Comparison of ENCODE assay signal across 8 mouse cellular contexts in the genomic region with DNA sequence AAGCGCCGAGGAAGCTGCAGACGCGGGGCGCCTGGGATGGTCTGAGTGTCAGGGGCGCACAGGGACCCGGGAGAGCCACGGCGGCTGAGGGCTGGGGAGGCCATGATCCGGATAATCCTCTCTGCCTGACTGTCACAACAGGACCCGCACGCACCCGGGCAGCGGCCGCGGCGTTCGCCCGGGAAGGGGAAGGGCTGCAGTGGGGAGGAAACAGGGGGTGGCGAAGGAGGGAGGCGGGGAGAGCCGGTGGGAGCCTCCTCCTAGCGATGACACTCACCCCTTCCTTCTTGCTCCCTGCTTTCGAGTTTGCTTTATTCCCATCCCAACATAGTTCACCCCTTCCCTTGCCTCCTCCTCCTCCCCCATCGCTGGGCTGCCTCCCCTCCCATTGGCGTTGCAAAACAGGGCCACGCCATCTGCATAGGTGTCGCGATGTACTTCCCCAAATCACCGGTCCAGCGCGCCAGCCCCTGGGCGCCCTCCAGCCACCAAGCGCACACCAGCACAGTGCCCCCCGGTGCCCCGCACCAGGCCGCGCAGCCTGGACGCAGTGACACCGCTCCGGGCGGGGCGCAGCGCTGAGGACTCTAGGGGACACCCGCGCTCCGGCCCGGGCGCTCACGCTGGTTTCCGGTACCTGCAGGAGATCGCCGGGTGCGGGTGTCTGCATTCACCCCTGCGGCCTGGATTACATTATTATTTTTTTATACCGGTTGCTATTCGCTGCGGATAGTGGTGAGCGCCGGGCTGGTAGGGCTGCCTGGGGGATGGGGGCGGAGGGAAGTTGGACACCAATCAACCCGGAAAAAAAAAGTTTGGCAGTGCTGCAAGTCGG. TPM values are rescaled to one million over a fixed set of nuclear protein-coding genes. Genes with fewer than 3 reads are reported as not detected.
A peak's percentile ranks its signal among the peaks of the same experiment; 100 is the strongest.
DNase-seq lines count a peak whose midpoint lies in the region; ATAC-seq and TF ChIP-seq lines count a peak whose summit lies in the region.

No protein-coding gene starts in this region.

- H3K4me2 ChIP-seq in hindbrain, embryonic 14.5 days (replicated peaks): peak overlapping the region; percentile 98

- TF ChIP-seq POLR2A in MEL (IDR thresholded peaks at IDR 0.05; ENCODE audit: control insufficient read depth in 1 of 2, insufficient read depth in 1 of 2, low read depth in 1 of 2, low read length in 2 of 2, poor library complexity in 1 of 2): 0 out of 4 replicates have a peak, but pooled peaks of 1 of the 2 experiments have one; percentile 20

- 0 out of 6 replicates have a peak, but pooled peaks of 1 of the 3 experiments have one; percentile 6 for TF ChIP-seq CTCF in MEL (IDR thresholded peaks at IDR 0.05 in 2 of 3, conservative IDR thresholded peaks at IDR 0.05 in 1 of 3; ENCODE audit: control insufficient read depth in 1 of 3, insufficient read depth in 1 of 3, low read depth in 2 of 3, low read length in 3 of 3, poor library complexity in 1 of 3, severe bottlenecking in 1 of 3)
- TF ChIP-seq CTCF in left cerebral cortex, adult 2 months (IDR thresholded peaks at IDR 0.05): peak; percentile 28

- H3K27me3 ChIP-seq in MEL (ENCODE audit: control insufficient read depth in 1 of 2, insufficient read depth in 2 of 2, low read length in 2 of 2): no peaks in the 10 kb centered on the region; a peak in 1 of 4 replicates
- peaks cover 35% of the 10 kb centered on the region for H3K27me3 ChIP-seq in hindbrain, embryonic 14.5 days (ENCODE audit: control insufficient read depth, insufficient read depth, low read length)

- no peak for TF ChIP-seq EP300 in MEL (IDR thresholded peaks at IDR 0.05; ENCODE audit: low read depth in 1 of 2, low read length in 2 of 2)

- H3K9me3 ChIP-seq in MEL (replicated peaks; ENCODE audit: insufficient read depth, low read length): no peaks in the 10 kb centered on the region
- no peaks in the 10 kb centered on the region for H3K9me3 ChIP-seq in hindbrain, embryonic 14.5 days (ENCODE audit: control insufficient read depth, low read length)

- peak overlapping the region; percentile 81 to 90 for H3K4me3 ChIP-seq in MEL (ENCODE audit: control insufficient read depth in 1 of 2, insufficient read depth in 1 of 2, low read depth in 2 of 2, low read length in 2 of 2)
- H3K4me3 ChIP-seq in hindbrain, embryonic 14.5 days (replicated peaks; ENCODE audit: low read length): peak overlapping the region; percentile 67
- peak overlapping the region; percentile 96 for H3K4me3 ChIP-seq in left cerebral cortex, adult 2 months

- under 1% methylated on average over 63 of the region's 63 CpGs for WGBS in hindbrain, embryonic 14.5 days

- intact Hi-C loops in left cerebral cortex, adult 2 months (cut with DNase I): loop anchor here (2.0 to 5.0 kb wide), 2 partner anchors 224 to 344 kb away; no protein-coding TSS in a partner anchor

- TF ChIP-seq RAD21 in MEL (IDR thresholded peaks at IDR 0.05; ENCODE audit: low read depth, low read length): no peak

- peak overlapping the region; percentile 80 for H3K27ac ChIP-seq in MEL (ENCODE audit: control insufficient read depth, low read depth, low read length)
- peak overlapping the region; percentile 77 for H3K27ac ChIP-seq in hindbrain, embryonic 14.5 days
- H3K27ac ChIP-seq in left cerebral cortex, adult 2 months: peak overlapping the region; percentile 95

- peak; percentile 15; the same call in 1 of the 2 replicates for ATAC-seq in hindbrain, embryonic 14.5 days (ENCODE audit: low FRiP score)
- peak; percentile 52 for ATAC-seq in megakaryocyte, adult 5-6 weeks (ENCODE audit: poor library complexity, severe bottlenecking)

- peaks cover 0 to 21% of the 10 kb centered on the region in 2 experiments; a peak in 2 of 4 replicates for H3K36me3 ChIP-seq in MEL (ENCODE audit: control insufficient read depth in 1 of 2, insufficient read depth in 2 of 2, low read length in 2 of 2)
- no peaks in the 10 kb centered on the region for H3K36me3 ChIP-seq in hindbrain, embryonic 14.5 days (replicated peaks; ENCODE audit: control insufficient read depth, insufficient read depth)

- peaks cover 18% of the 10 kb centered on the region for H3K79me2 ChIP-seq in MEL (ENCODE audit: control insufficient read depth, insufficient read depth, low read length, poor library complexity)

- H3K9ac ChIP-seq in MEL (ENCODE audit: control insufficient read depth, low read depth, low read length, poor library complexity, severe bottlenecking): peak overlapping the region; percentile 81
- peak overlapping the region; percentile 71 for H3K9ac ChIP-seq in hindbrain, embryonic 14.5 days

- DNase-seq in MEL (ENCODE audit: low read depth, low spot score): peak; percentile 83
- DNase-seq in cerebellum, adult 9-10 months: peak; percentile 81
- DNase-seq in frontal cortex, postnatal 36 days (ENCODE audit: low spot score in 2 of 2): peak; percentile 67 to 77
- peak; percentile 59 for DNase-seq in hindbrain, embryonic 14.5 days (ENCODE audit: low spot score)
- DNase-seq in left cerebral cortex, adult 2 months (ENCODE audit: extremely low spot score in 1 of 2, low spot score in 2 of 2): peak; percentile 62 to 63
- peak; percentile 79 for DNase-seq in retina, postnatal 7 days (ENCODE audit: low read depth, low spot score)
- DNase-seq in urinary bladder, adult 18-20 months (ENCODE audit: low spot score in 2 of 2): peak; percentile 52 to 66

- peaks cover 12 to 17% of the 10 kb centered on the region in 2 experiments for H3K4me1 ChIP-seq in MEL (ENCODE audit: control insufficient read depth in 1 of 2, insufficient read depth in 2 of 2, low read length in 2 of 2)
- peaks cover 16% of the 10 kb centered on the region for H3K4me1 ChIP-seq in hindbrain, embryonic 14.5 days (replicated peaks; ENCODE audit: control insufficient read depth, insufficient read depth, low read length)

TF ChIP-seq in MEL, 35 proteins besides CTCF, POLR2A, EP300 and RAD21 (continues in another document):
- TF ChIP-seq RCOR1 (IDR thresholded peaks at IDR 0.05; ENCODE audit: low read depth, low read length): no peak
- TF ChIP-seq USF1 (IDR thresholded peaks at IDR 0.05; ENCODE audit: low read depth, low read length): no peak
- no peak for TF ChIP-seq TBP (IDR thresholded peaks at IDR 0.05; ENCODE audit: low read depth, low read length)
- no peak for TF ChIP-seq JUND (IDR thresholded peaks at IDR 0.05; ENCODE audit: low read depth, low read length)
- peak; percentile 88; the same call in 1 of the 2 replicates for TF ChIP-seq UBTF (IDR thresholded peaks at IDR 0.05; ENCODE audit: borderline replicate concordance, insufficient read depth, low read depth, low read length)
- TF ChIP-seq MXI1 (IDR thresholded peaks at IDR 0.05; ENCODE audit: low read depth, low read length): peak; percentile 55; the same call in 1 of the 2 replicates
- TF ChIP-seq POLR2AphosphoS5 (IDR thresholded peaks at IDR 0.05; ENCODE audit: borderline replicate concordance, low read depth, low read length): peak; percentile 61; the same call in 1 of the 2 replicates
- TF ChIP-seq HCFC1 (IDR thresholded peaks at IDR 0.05; ENCODE audit: low read depth, low read length): peak; percentile 4; the same call in 1 of the 2 replicates
- no peak for TF ChIP-seq GABPA (IDR thresholded peaks at IDR 0.05; ENCODE audit: low read depth, low read length)
- TF ChIP-seq ELF1 (IDR thresholded peaks at IDR 0.05; ENCODE audit: low read depth, low read length): no peak
- no peak for TF ChIP-seq GATA1 (IDR thresholded peaks at IDR 0.05; ENCODE audit: low read depth, low read length)
- no peak for TF ChIP-seq E2F4 (IDR thresholded peaks at IDR 0.05; ENCODE audit: borderline replicate concordance, low read depth, low read length)
- TF ChIP-seq SIN3A (IDR thresholded peaks at IDR 0.05; ENCODE audit: low read length): peak; percentile 61
- no peak for TF ChIP-seq MAFK (IDR thresholded peaks at IDR 0.05; ENCODE audit: borderline replicate concordance, low read depth, low read length)
- TF ChIP-seq MYC (IDR thresholded peaks at IDR 0.05; ENCODE audit: low read depth, low read length): no peak
- no peak for TF ChIP-seq TAL1 (IDR thresholded peaks at IDR 0.05; ENCODE audit: low read length)
- no peak for TF ChIP-seq MYB (IDR thresholded peaks at IDR 0.05; ENCODE audit: low read depth, low read length)
- TF ChIP-seq ETS1 (IDR thresholded peaks at IDR 0.05; ENCODE audit: low read depth, low read length): no peak; the same call in 1 of the 2 replicates
- no peak for TF ChIP-seq CHD1 (IDR thresholded peaks at IDR 0.05; ENCODE audit: low read depth, low read length)
- no peak for TF ChIP-seq TCF12 (IDR thresholded peaks at IDR 0.05; ENCODE audit: low read depth, low read length)
- TF ChIP-seq NRF1 (IDR thresholded peaks at IDR 0.05; ENCODE audit: insufficient read depth, low read depth, low read length, poor library complexity, severe bottlenecking): no peak
- TF ChIP-seq NELFE (IDR thresholded peaks at IDR 0.05; ENCODE audit: low read depth, low read length): 0 out of 2 replicates have a peak, but pooled peaks have one; percentile 13
- TF ChIP-seq KAT2A (conservative IDR thresholded peaks at IDR 0.05; ENCODE audit: low read depth, low read length): no peak
- no peak for TF ChIP-seq BHLHE40 (IDR thresholded peaks at IDR 0.05; ENCODE audit: borderline replicate concordance, low read depth, low read length)
- TF ChIP-seq POLR2AphosphoS2 (IDR thresholded peaks at IDR 0.05; ENCODE audit: low read length): no peak; the same call in 1 of the 2 replicates
- no peak for TF ChIP-seq SMC3 (IDR thresholded peaks at IDR 0.05; ENCODE audit: low read depth, low read length)
- no peak for TF ChIP-seq CHD2 (IDR thresholded peaks at IDR 0.05; ENCODE audit: low read length)
- peak; percentile 49; the same call in 1 of the 2 replicates for TF ChIP-seq ZNF384 (IDR thresholded peaks at IDR 0.05; ENCODE audit: low read depth, low read length)
- no peak for TF ChIP-seq ZC3H11A (IDR thresholded peaks at IDR 0.05; ENCODE audit: low read depth, low read length)
- TF ChIP-seq MEF2A (IDR thresholded peaks at IDR 0.05; ENCODE audit: extremely low read depth, insufficient replicate concordance, low read depth, low read length, poor library complexity, severe bottlenecking): no peak
- TF ChIP-seq MAZ (IDR thresholded peaks at IDR 0.05; ENCODE audit: low read depth, low read length): no peak; the same call in 1 of the 2 replicates
- TF ChIP-seq ZMIZ1 (IDR thresholded peaks at IDR 0.05; ENCODE audit: low read depth, low read length): no peak

RNA-seq across cellular contexts. Expression of gene Smarca2, which starts 1.7 kb away (rescaled TPM):
- 6.6 and 7.1 TPM in 2 replicates for total RNA-seq in MEL (2012; rRNA removed)
- 10 to 100 TPM in 1 of 2 experiments, not detected in 1; 23.2 TPM for polyA plus RNA-seq in MEL (2012; ENCODE audit: insufficient read depth in 1 of 2, insufficient read length in 2 of 2, low read depth in 1 of 2, low replicate concordance in 2 of 2, missing spikeins in 1 of 2)
- 89.5 and 90.7 TPM in 2 replicates for polyA plus RNA-seq in hindbrain, embryonic 14.5 days (2014; fragmentation: Nextera tagmentation; extraction: Ambion mirVana)
- total RNA-seq in left cerebral cortex, adult 2 months (2021): 100 to 1,000 TPM; 280 to 296 TPM
- 49.8 and 63.8 TPM in 2 replicates for total RNA-seq in megakaryocyte, adult 5-6 weeks (2015)
- total RNA-seq in megakaryocyte, adult 5-6 weeks (2017): 49.6 and 51.4 TPM in 2 replicates

Comparison
In these comparisons a context has a peak if more than half of its experiments do, and no peak if none do; other contexts are left out.
1. Peak in every context shown above with its lines: DNase-seq, ATAC-seq, H3K4me3 ChIP-seq and H3K27ac ChIP-seq.
2. RNA of gene Smarca2, which starts 1.7 kb away (total RNA-seq): 280 to 296 TPM in left cerebral cortex, adult 2 months; 49.6 to 63.8 TPM in megakaryocyte, adult 5-6 weeks and 6.6 to 7.1 TPM in MEL; every median in the first group is over 4 times any median in the second.